Mouse (Mus musculus): Measurements from ENCODE around the gene Slc22a5. TPM values are rescaled to one million over a fixed set of nuclear protein-coding genes. Genes with fewer than 3 reads are reported as not detected.

Slc22a5 gene
- polyA plus RNA-seq, 1 experiment, result 58.0 TPM

DNA sequence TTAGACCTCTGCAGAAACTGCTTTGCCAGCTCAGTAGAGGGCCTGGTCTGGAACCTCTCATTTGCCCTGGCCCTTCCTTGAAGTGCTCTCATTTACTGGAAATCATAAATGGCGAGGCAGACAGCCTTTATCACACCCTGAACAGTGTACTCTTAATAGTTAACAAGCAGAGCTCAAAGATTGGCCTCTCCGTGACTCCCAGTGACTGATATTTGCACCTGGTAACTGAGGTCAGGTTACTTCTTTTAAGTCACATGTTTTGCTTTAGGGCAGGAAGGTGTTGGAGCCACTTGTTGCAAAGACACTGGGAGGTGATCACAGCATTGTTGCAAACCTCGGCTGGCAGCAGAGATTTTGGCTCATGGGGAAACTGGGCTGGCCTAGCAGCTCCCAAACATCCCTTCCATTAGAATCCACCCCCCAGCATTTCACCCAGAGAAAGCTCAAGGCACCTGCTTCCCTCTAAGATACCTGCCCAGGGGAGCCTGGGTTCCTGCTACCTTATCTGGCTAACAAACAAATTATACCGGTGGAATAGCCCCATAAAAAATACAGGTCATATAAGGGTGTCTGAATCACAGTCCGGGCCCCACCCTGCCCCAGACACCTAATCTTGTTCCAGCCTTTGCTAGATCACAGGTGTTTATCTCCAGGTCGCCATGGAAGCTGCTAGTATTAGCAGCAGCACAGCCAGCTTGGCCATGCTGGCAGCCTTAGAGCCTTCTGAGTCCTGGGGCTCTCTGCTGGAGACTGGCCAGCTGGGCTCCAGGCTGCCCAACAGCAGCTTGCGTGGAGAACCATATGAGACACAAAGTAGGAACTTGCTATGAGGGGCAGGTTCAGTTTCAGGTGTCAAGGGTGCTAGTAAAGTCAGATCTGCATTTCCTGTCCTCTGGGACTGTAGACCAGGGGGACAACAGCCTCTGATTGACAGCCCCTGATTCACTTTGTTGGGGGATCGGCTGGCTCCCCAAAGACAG is 51.5 kb downstream of the Slc22a5 start:
- DNase-seq (ENCODE audit: low read depth), result no peak

DNA sequence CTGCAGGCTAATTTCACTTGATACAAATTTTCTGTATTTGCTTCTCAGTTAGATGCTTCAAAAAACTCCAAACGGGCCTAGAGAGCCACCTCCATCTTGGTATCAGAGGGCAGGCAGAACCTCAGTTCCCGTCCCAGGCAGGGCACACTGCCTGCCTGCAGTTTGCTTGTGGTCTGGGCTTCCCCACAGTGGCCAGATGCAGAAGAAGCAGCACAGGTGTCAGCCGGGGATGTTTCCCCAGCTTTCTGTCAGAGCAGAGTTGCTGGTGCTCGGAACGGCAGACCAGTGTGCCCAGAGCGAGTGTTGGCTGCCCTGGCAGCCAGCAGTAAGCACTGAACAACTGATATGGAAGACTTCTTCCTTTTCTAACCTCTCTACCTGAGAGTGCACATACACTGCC is 52.3 kb downstream of the Slc22a5 start:
- DNase-seq (ENCODE audit: low read depth), result no peak

DNA sequence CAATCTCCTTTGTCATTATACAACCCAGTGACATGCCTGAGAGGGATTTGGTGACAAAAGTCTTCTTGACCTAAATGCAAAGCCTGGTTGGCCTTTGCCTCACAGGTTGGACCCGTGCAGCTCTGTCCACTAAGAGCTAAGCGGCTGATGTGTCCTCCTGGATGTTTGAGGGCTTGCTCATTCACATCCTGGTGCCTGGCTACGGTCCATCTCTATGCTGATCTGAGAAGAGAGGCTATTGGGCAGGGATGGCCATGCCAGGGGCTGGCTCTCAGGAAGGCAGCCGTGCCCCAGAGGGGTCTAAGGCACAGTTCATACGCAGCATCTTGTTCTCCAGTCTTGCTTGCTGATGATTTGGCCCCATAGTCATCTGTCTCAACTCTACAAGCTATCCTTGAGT is 53.7 kb downstream of the Slc22a5 start:
- DNase-seq (ENCODE audit: low read depth), result no peak

DNA sequence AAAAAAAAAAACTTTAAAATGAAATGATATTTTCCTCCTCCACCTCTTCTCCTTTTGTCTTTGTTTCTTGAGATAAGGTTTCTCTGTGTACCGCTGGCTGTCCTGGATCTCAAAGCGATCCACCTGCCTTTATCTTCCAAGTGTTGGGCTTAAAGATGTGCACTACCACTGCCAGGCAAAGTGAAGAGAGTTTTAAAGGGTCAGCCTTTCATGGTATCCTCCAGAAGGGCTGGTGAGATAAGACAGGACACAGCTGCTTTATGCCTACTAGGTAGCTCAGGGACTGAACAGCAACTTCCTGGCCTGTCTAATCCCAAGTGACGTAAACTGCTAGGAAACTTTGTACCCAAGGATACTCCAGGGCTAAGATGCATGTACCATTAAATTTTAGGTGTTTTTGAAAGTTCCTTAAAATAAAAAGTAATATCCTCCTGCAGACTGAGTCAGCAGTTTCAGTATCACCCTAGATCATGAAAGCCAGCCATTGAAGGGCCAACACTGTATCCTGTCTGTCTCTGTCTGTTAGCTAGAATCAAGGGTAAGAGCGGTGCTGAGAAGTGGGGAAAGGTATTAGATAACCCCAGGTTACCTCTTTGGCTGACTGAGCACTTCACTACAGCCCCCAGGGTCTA is 56.0 kb downstream of the Slc22a5 start:
- no peak for DNase-seq (ENCODE audit: low read depth)

DNA sequence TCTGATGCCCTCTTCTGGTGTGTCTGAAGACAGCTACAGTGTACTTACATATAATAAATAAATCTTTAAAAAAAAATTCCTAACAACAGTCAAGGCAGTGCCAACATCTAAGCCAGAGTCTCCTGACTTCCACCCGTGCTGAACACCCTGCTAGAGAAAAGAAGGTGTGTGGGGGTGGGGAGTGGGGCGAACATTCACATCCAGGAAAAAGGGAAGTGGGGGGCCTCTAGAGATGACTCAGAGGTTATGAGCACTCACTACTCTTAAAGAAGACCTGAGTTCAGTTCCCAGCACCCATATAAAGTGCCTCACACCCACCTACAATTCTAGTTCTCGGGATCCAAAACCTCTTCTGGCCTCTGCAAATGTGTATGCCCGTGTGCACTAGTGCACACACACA is 66.1 kb downstream of the Slc22a5 start:
- DNase-seq (ENCODE audit: low read depth), result no peak

DNA sequence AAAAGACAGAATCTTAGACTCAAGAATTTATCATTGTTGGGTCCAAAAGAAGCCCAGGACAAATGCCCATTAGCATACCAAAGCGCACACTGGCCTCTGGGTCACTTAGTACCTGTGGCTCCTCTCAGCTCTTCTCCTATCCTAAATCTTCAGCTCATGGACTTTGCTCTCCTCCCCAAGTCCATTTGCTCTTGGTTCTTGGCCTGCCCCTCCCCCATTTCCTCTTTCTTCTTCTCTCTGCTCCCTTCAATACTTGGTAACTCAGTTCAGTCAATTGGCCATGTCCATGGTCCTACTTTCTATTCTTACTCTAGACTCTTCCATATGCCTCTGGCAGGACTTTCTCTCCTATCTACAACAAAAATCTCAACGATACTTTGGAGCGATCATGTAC is 69.5 kb downstream of the Slc22a5 start:
- no peak for DNase-seq (ENCODE audit: low read depth)

DNA sequence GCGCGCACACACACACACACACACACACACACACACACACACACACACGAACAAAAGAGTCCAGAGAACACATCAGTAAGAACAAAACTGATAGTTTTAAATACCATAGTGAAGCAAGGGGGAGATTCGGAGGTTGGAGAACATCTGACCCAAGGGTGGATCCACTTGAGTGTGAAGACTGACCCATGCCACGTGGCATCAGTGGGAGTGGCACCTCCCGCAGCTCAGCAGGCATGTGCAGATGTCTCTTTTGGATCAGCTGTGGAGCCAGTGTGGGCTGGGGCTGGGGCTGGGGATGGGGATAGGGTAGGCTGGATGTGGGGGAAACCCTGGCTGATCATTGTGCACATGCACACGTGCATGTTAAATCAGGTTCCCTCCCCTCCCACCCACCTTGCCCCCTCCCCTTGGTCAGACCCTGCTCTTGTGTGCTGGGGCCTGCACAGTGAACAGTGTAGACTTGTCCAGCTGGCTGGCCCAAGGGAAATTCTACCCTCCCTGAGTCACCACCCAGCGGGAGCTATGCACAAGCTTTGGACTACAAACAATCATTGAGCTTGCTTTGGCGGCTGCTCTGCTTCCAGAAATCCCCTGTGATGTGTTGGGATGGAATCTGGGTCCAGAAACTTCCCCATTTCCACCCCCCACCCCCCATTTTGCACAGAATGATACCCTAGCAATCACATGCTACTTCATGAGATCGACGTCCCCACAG is 70.1 kb downstream of the Slc22a5 start:
- DNase-seq (ENCODE audit: low read depth), result no peak

DNA sequence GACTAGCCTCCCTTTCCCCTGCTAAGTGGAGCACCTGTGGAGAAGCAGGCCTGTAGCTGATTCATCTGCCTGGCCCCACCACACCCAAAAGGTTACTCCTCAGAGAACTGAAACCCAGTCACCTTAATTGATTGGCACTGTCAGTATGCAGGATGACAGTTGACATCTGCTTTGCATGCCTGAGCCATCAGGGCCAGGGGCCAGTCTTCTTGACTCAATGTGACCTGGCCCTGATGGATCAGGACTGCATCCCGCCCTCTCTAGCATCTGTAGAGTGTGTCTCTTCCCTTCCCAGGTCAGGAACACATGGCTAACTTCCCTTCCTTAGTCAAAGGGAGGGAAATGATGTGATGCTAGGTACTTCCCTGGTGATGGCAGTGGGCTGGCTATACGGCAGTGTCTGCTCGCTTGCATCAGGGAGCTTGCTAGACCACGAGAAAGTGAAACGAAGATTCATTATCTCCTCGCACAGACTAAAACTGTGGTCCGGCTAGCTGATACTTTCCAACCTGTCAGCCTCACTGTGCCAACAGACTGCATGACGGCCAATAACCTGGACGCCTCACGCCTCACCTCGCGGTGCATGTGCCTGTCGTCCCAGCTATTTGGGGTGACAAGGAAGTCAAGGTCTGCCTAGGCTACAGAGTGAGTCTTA is 70.8 kb downstream of the Slc22a5 start:
- DNase-seq (ENCODE audit: low read depth), result no peak

DNA sequence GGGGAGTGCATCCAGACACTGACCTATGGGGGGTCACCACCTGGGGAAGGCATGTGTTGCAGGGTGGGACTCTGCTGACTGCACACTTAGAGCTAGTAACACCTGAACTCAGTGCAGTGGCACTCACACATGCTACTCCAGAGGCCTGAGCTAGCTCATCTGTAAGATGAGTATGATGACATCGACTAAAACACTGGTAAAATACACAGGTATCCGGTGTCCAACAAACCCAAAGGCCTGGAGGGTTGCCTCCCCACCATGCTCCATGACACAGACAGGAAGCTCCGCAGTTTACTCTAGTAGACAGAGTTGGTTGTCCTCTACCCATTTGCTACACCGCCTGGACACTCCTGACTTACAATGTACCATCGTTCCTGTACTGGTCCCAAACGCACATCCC is 71.9 kb downstream of the Slc22a5 start:
- DNase-seq (ENCODE audit: low read depth), result no peak

DNA sequence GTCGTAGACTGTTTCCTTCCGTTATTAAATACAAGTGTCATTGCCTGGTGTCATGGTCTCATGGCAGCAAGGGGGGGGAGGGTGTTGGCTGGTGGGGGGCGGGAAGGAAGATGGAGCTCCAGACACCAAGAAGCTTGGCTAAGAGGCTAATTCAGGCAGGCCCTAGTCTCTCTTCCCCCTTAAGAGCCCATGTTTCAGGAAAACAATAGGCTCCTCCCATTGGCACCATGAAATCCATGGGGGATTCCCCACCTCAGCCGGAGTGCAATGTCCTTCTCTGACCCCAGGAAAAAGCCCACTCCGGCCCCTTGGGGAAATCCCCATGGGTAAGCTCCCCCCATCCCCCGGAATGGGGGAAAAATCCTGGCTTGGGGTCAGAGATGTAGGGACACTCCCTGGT is 72.7 kb downstream of the Slc22a5 start:
- no peak for DNase-seq (ENCODE audit: low read depth)

DNA sequence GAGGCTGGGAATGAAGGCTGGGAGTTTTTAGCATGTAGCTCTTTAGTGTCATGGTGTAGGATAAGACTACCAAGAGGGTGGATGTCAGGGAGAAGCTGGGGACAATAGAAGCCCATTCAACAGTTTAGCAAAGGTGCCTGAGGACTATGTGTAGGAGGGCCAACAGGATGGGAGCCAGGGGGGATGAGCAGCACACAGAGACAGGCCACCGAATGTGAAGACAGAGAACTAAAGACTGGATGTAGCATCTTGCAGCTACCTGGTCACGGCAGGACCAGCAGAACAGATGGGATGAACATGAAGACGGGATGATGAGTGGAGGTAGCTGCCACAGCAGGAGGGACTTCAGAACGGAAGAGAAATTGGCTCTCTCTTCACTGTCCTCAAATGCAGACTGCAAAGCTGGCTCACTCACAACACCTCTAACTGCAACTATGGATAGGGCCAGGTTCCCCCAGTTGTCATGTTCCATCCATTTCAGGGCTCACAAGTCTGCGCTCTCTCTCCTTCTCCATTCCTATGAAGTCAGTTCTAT is 74.6 kb downstream of the Slc22a5 start:
- DNase-seq (ENCODE audit: low read depth), result no peak

DNA sequence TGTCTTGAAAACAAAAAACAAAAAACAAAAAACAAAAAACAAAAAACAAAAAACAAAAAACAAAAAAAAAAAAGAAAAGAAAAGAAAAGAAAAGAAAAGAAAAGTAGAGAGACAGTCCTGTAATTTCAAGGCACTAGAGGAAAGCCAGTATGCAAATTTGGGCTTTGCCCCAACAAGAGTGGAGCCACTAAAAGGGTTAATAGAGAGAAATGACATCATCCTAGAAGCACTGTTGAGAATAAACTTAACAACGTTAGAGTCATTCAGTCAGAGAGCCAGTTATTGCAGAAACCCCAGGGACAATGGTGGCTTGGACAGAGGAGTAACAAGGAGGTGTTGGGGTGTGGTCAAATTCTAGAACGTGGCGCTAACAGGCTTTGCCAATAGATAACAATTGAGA is 76.7 kb downstream of the Slc22a5 start:
- DNase-seq (ENCODE audit: low read depth), result no peak

Other genes with a start within 250 kb of the Slc22a5 start
- 7.4 and 8.7 TPM in 2 replicates for gene Rad50, start 184.3 kb downstream of the Slc22a5 start, polyA plus RNA-seq (2012; rRNA removed)
- 0.20 TPM in 1 of 2 replicates, not detected in the other for gene Il5, start 170.9 kb downstream of the Slc22a5 start, polyA plus RNA-seq (2012; rRNA removed)
- gene Irf1, start 121.6 kb downstream of the Slc22a5 start, polyA plus RNA-seq (2012; rRNA removed), result 43.6 and 47.0 TPM in 2 replicates
- gene Gm17334, start 118.5 kb downstream of the Slc22a5 start, polyA plus RNA-seq (2012; rRNA removed), result 0.28 and 0.71 TPM in 2 replicates
- 5.8 and 7.0 TPM in 2 replicates for gene Gm12216, start 32.4 kb downstream of the Slc22a5 start, polyA plus RNA-seq (2012; rRNA removed)
- 4.4 and 5.0 TPM in 2 replicates for gene Slc22a21, start 88.7 kb upstream of the Slc22a5 start, polyA plus RNA-seq (2012; rRNA removed)
- 8.7 and 16.5 TPM in 2 replicates for gene Slc22a4, start 136.4 kb upstream of the Slc22a5 start, polyA plus RNA-seq (2012; rRNA removed)
- 89.8 and 106 TPM in 2 replicates for gene Pdlim4, start 177.4 kb upstream of the Slc22a5 start, polyA plus RNA-seq (2012; rRNA removed)
- 60.1 and 75.4 TPM in 2 replicates for gene P4ha2, start 208.4 kb upstream of the Slc22a5 start, polyA plus RNA-seq (2012; rRNA removed)

All from gonadal fat pad, adult 2 months (tissue).